In genomic region chr2:70345126-70345525, GRCm38 (mm10) we compare ENCODE assay signal across 12 mouse cellular contexts.
"Had no signal": no experiment of that assay in that cellular context is flagged by ENCODE, and none has a peak within 500 bp of the region (broad histone marks: within the 10 kb centered on the region; RNA-seq: fewer than 3 reads in every experiment).

No protein-coding gene starts in this region.

- H3K4me1 ChIP-seq: limb, embryonic 12.5 days; limb, embryonic 15.5 days had no signal

- DNase-seq: kidney, adult 9 months; kidney, postnatal 14 days; kidney, postnatal 4 days; liver, postnatal 0 days; lung, embryonic 14.5 days; thymus, adult 18-20 months; thymus, postnatal 36 days had no signal

- H3K27ac ChIP-seq: limb, embryonic 12.5 days; limb, embryonic 15.5 days; liver, embryonic 14.5 days; macrophage; midbrain, embryonic 13.5 days had no signal

- H3K36me3 ChIP-seq: limb, embryonic 12.5 days; limb, embryonic 15.5 days; midbrain, embryonic 13.5 days had no signal

- H3K27me3 ChIP-seq: limb, embryonic 15.5 days; midbrain, embryonic 13.5 days had no signal

- H3K9ac ChIP-seq: limb, embryonic 12.5 days; limb, embryonic 15.5 days; liver, embryonic 14.5 days; liver, postnatal 0 days; lung, embryonic 14.5 days; midbrain, embryonic 13.5 days had no signal

- H3K4me3 ChIP-seq: limb, embryonic 12.5 days; limb, embryonic 15.5 days; midbrain, embryonic 13.5 days had no signal
